Mouse (Mus musculus) CD4-positive naive resting alpha-beta T cell, adult 76 days (primary cell): Measurements from ENCODE around the gene Klk1b27. TPM values are rescaled to one million over a fixed set of nuclear protein-coding genes. Genes with fewer than 3 reads are reported as not detected.

Source experiments
- total RNA-seq: library from RNA; stranded (reverse); gene quantifications from one replicate; pipeline ENCODE4 v1.2.4, GENCODE M21; 2023

The Klk1b27 gene
- total RNA-seq, result not detected

DNA sequence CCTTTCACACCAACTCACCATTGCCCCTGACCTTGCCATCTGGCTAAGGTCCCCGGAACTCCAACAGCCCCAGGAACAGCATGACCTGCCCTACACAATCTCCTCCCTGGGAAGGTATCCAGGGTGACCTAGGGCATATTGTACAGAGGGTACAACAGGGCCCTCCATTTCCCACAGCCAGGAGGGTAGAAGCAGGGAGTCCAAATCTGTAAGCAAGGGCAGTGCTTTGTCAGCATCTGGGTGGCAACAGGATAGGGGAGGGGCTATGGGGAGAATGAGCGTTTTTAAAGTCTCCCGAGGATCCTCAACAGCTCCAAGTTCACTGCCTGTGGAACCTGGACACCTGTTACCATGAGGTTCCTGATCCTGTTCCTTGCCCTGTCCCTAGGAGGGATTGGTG lies at the start of gene Klk1b27:
Klk1b27 (plus strand) TSS at position 301 of the 400 bp plus-strand sequence.

GRCm38 (mm10) chr7:44011868-44012267 lies 40.2 kb upstream of the Klk1b27 start, which contains the start of gene Klk1b26:
Gene Klk1b26 (plus strand): TSS chr7:44012168.

DNA sequence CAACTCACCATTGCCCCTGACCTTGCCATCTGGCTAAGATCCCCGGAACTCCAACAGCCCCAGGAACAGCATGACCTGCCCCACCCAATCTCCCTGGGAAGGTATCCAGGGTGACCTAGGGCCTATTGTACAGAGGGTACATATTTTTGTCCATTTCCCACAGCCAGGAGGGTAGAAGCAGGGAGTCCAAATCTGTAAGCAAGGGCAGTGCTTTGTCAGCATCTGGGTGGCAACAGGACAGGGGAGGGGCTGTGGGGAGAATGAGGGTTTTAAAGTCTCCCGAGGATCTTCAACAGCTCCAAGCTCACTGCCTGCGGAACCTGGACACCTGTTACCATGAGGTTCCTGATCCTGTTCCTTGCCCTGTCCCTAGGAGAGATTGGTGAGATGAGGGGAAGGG lies 49.9 kb downstream of the Klk1b27 start, which contains the start of gene Klk1b21:
Klk1b21 (plus strand) TSS at position 301 of the 400 bp plus-strand sequence.

Other genes starting within 250 kb of the Klk1b27 start
- not detected for gene Klk7, start 241.0 kb upstream of the Klk1b27 start, total RNA-seq
- gene Klk6, start 227.8 kb upstream of the Klk1b27 start, total RNA-seq, result not detected
- not detected for gene Klk5, start 210.3 kb upstream of the Klk1b27 start, total RNA-seq
- not detected for gene Klk4, start 171.1 kb upstream of the Klk1b27 start, total RNA-seq
- gene Klk15, start 118.5 kb upstream of the Klk1b27 start, total RNA-seq, result not detected
- gene Klk1b8, start 101.6 kb upstream of the Klk1b27 start, total RNA-seq, result not detected
- gene Klk1b1, start 85.5 kb upstream of the Klk1b27 start, total RNA-seq, result not detected
- not detected for gene Klk1b9, start 76.2 kb upstream of the Klk1b27 start, total RNA-seq
- gene Klk1b11, start 56.4 kb upstream of the Klk1b27 start, total RNA-seq, result not detected
- gene Klk1b26, start 40.1 kb upstream of the Klk1b27 start, total RNA-seq, result not detected
- not detected for gene Klk1b21, start 50.0 kb downstream of the Klk1b27 start, total RNA-seq
- gene Klk1b22, start 60.4 kb downstream of the Klk1b27 start, total RNA-seq, result not detected
- not detected for gene Klk1b16, start 84.5 kb downstream of the Klk1b27 start, total RNA-seq
- gene Klk1b24, start 135.9 kb downstream of the Klk1b27 start, total RNA-seq, result not detected
- not detected for gene Klk1b3, start 145.9 kb downstream of the Klk1b27 start, total RNA-seq
- not detected for gene Klk1b4, start 155.1 kb downstream of the Klk1b27 start, total RNA-seq
- gene Klk1b5, start 163.7 kb downstream of the Klk1b27 start, total RNA-seq, result not detected
- gene Klk1, start 173.1 kb downstream of the Klk1b27 start, total RNA-seq, result 0.82 TPM
- not detected for gene Gm36864, start 183.9 kb downstream of the Klk1b27 start, total RNA-seq
- 3.3 TPM for gene 1700028J19Rik, start 194.4 kb downstream of the Klk1b27 start, total RNA-seq
- 214 TPM for gene 2410002F23Rik, start 194.4 kb downstream of the Klk1b27 start, total RNA-seq
- gene Acp4, start 205.1 kb downstream of the Klk1b27 start, total RNA-seq, result not detected
- gene Gm15517, start 209.2 kb downstream of the Klk1b27 start, total RNA-seq, result not detected